Mouse (Mus musculus) retina, postnatal 7 days (tissue): ENCODE data around the gene Ric3.
"Not testable (repeated sequence)": the region's sequence is repeated elsewhere in the genome, so short reads cannot be mapped to it uniquely, and the experiment has no call there.

Source experiments
- DNase-seq: peaks from one replicate; pipeline ENCODE4 v3.0.0-alpha.2; 2012; ENCODE audit warnings: low read depth, low spot score

The Ric3 gene

GRCm38 (mm10) chr7:109083113-109083812, at the start of gene Ric3:
Gene Ric3 (minus strand): TSS chr7:109083331.
- DNase-seq = peak; percentile 62

- no peak for DNase-seq
These were observed 48.4 kb upstream of the Ric3 start for GRCm38 (mm10) chr7:109131565-109131964.

GRCm38 (mm10) chr7:109129946-109130686, 47.0 kb upstream of the Ric3 start:
- DNase-seq = no peak

- DNase-seq = no peak
These were observed 46.3 kb upstream of the Ric3 start for GRCm38 (mm10) chr7:109129442-109129841.

GRCm38 (mm10) chr7:109115929-109116328, 32.8 kb upstream of the Ric3 start:
- DNase-seq = no peak

- not testable (repeated sequence) for DNase-seq
These were observed 32.4 kb upstream of the Ric3 start for GRCm38 (mm10) chr7:109115488-109115887.

GRCm38 (mm10) chr7:109114950-109115349, 31.8 kb upstream of the Ric3 start:
- DNase-seq = no peak

- DNase-seq = no peak
These were observed 27.9 kb upstream of the Ric3 start for GRCm38 (mm10) chr7:109111000-109111399.

GRCm38 (mm10) chr7:109104894-109105293, 21.8 kb upstream of the Ric3 start:
- DNase-seq = no peak

- DNase-seq = no peak
These were observed 18.0 kb upstream of the Ric3 start for GRCm38 (mm10) chr7:109101167-109101566.

GRCm38 (mm10) chr7:109098145-109099018, 15.3 kb upstream of the Ric3 start:
- DNase-seq = peak; percentile 53

- DNase-seq = no peak
These were observed 14.1 kb upstream of the Ric3 start for GRCm38 (mm10) chr7:109097203-109097602.

GRCm38 (mm10) chr7:109096618-109097017, 13.5 kb upstream of the Ric3 start:
- DNase-seq = no peak

- DNase-seq = no peak
These were observed 11.2 kb upstream of the Ric3 start for GRCm38 (mm10) chr7:109094294-109094693.

GRCm38 (mm10) chr7:109091316-109091715, 8.2 kb upstream of the Ric3 start:
- DNase-seq = not testable (repeated sequence)

- no peak for DNase-seq
These were observed 3.8 kb upstream of the Ric3 start for GRCm38 (mm10) chr7:109086946-109087345.

GRCm38 (mm10) chr7:109083813-109084184, 668 bp upstream of the Ric3 start:
- no peak for DNase-seq

- no peak for DNase-seq
These were observed 640 bp downstream of the Ric3 start for GRCm38 (mm10) chr7:109082269-109083112.

- DNase-seq = no peak
These were observed 10.8 kb downstream of the Ric3 start for GRCm38 (mm10) chr7:109072326-109072725.

- DNase-seq = no peak
These were observed 13.5 kb downstream of the Ric3 start for GRCm38 (mm10) chr7:109069641-109070040.

GRCm38 (mm10) chr7:109059536-109059935, 23.6 kb downstream of the Ric3 start:
- DNase-seq = no peak
